Mouse (Mus musculus): ENCODE measurements around the gene Stim2.

- TF ChIP-seq ZKSCAN1 (IDR thresholded peaks at IDR 0.05; ENCODE audit: borderline replicate concordance, low read depth, low read length) (no peak), EP300 (IDR thresholded peaks at IDR 0.05; ENCODE audit: low read length) (no peak), NRF1 (IDR thresholded peaks at IDR 0.05; ENCODE audit: low read depth, low read length) (no peak), E2F4 (IDR thresholded peaks at IDR 0.05; ENCODE audit: insufficient replicate concordance, low read depth, low read length) (no peak), JUND (conservative IDR thresholded peaks at IDR 0.05; ENCODE audit: low read depth, low read length) (no peak), POLR2AphosphoS2 (IDR thresholded peaks at IDR 0.05; ENCODE audit: low read depth, low read length) (no peak)
These were observed 89.6 kb downstream of the Stim2 start for GRCm38 (mm10) chr5:54087912-54088311.

All from CH12.LX (cell line).